Mouse (Mus musculus) left cerebral cortex, adult 8-10 months (tissue): Measurements from ENCODE around the gene Cpn2. TPM values are rescaled to one million over a fixed set of nuclear protein-coding genes. Genes with fewer than 3 reads are reported as not detected.
A peak's percentile ranks its signal among the peaks of the same experiment; 100 is the strongest.

ENCODE experiments used
- DNase-seq, 2 experiments: peaks; one replicate each; pipeline ENCODE4 v3.0.0; 2022; ENCODE audit warnings: low spot score in 2 of 2
- total RNA-seq, 4 experiments: library from RNA; stranded (reverse); gene quantifications; 2 replicates each; pipeline ENCODE4 v1.2.4; 2022

The Cpn2 gene
- total RNA-seq, 4 experiments from 2014 or later = not detected

- DNase-seq = no peak
Observed at GRCm38 (mm10) chr16:30241623-30242022, 25.7 kb downstream of the Cpn2 start.

- no peak for DNase-seq
Observed at GRCm38 (mm10) chr16:30238791-30239190, 28.5 kb downstream of the Cpn2 start.

GRCm38 (mm10) chr16:30236091-30236699, 31.1 kb downstream of the Cpn2 start:
- DNase-seq = peak; percentile 48 to 84

GRCm38 (mm10) chr16:30235577-30235976, 31.7 kb downstream of the Cpn2 start:
- DNase-seq = peak in 1 of 2 experiments; percentile 38

GRCm38 (mm10) chr16:30234636-30235546, 32.4 kb downstream of the Cpn2 start:
- DNase-seq = no peak

- no peak for DNase-seq
Observed at GRCm38 (mm10) chr16:30234077-30234476, 33.2 kb downstream of the Cpn2 start.

- DNase-seq = no peak
Observed at GRCm38 (mm10) chr16:30231882-30232604, 35.3 kb downstream of the Cpn2 start.

- no peak for DNase-seq
Observed at GRCm38 (mm10) chr16:30227352-30227751, 39.9 kb downstream of the Cpn2 start.

GRCm38 (mm10) chr16:30221161-30221782, 46.0 kb downstream of the Cpn2 start:
- DNase-seq = no peak

GRCm38 (mm10) chr16:30215811-30216210, 51.5 kb downstream of the Cpn2 start:
- DNase-seq = no peak

- DNase-seq = no peak
Observed at GRCm38 (mm10) chr16:30213644-30214043, 53.7 kb downstream of the Cpn2 start.

GRCm38 (mm10) chr16:30212035-30212434, 55.3 kb downstream of the Cpn2 start:
- no peak for DNase-seq

- no peak for DNase-seq
Observed at GRCm38 (mm10) chr16:30209264-30209663, 58.0 kb downstream of the Cpn2 start.

- DNase-seq = peak in 1 of 2 experiments; percentile 46
Observed at GRCm38 (mm10) chr16:30207991-30208390, 59.3 kb downstream of the Cpn2 start.

- DNase-seq = no peak
Observed at GRCm38 (mm10) chr16:30207111-30207828, 60.0 kb downstream of the Cpn2 start.

Other genes with a start within 250 kb of the Cpn2 start
- 10 to 100 TPM; 18.0 to 23.5 (median 18.5) TPM for gene Hes1, start 203.1 kb downstream of the Cpn2 start, total RNA-seq
- not detected for gene Lrrc15, start 15.8 kb upstream of the Cpn2 start, total RNA-seq
- 1 to 10 TPM in 1 of 4 experiments, under 1 TPM in 3; 0.74 to 1.6 (median 0.90) TPM for gene Gp5, start 43.3 kb upstream of the Cpn2 start, total RNA-seq
- 10 to 100 TPM; 64.3 to 76.4 (median 67.1) TPM for gene Atp13a3, start 138.5 kb upstream of the Cpn2 start, total RNA-seq